Mouse (Mus musculus) liver, embryonic 14.5 days (tissue): Measurements from ENCODE around the gene Gm49380.

Experiments used
- CTCF ChIP-seq: IDR thresholded peaks from 2 replicates; pipeline ENCODE4 v1.5.1; 2016; ENCODE audit warnings: antibody characterized with exemption, low read depth, control low read depth
- EP300 ChIP-seq: IDR thresholded peaks from 2 replicates; pipeline ENCODE4 v1.6.1; 2016; ENCODE audit warnings: antibody characterized with exemption, low read depth

DNA sequence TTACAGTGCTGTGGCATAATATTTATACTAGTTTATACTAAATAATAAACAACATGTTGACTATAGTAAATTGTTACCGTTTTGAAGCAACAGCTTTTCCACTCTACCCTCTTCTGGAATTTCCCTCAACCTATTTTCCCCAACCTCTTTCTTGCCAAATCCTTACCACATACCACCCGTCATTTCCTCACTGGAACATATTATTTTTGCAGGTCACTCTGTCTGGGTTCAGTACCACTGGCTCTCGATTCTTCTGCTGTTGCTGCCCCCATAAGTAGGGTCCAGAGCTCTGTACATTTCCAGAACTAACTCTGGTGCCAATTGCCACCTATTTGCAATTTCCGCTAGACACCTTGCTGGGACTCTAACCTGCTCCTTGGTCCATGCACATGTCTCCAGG, 81.4 kb downstream of the Gm49380 start:
- TF ChIP-seq CTCF (no peak), EP300 (no peak)
